In the genomic region with DNA sequence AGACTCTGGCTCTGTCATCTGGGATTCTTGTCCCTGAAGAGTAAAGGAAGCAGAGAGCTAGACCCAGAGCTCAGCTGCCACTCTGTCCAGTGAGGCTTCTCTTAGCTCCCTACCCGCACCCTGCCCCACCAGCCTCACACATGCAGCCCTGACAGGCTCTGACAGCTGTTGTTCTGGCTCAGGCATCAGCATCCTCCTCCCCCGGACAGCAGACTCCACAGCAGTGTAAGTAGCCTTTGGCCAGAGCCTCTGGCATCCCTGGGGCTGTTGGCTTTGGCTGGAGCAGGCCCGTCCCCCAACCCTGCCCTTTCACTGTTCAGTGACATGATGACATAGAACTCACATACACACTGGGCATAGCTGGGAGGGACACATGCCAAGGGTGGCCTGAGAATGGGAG, we compare ENCODE assay signal across 8 mouse cellular contexts. TPM values are rescaled to one million over a fixed set of nuclear protein-coding genes. Genes with fewer than 3 reads are reported as not detected.
A peak's percentile ranks its signal among the peaks of the same experiment; 100 is the strongest.
DNase-seq lines count a peak whose midpoint lies in the region; ATAC-seq lines count a peak whose summit lies in the region.

No protein-coding gene starts in this region.

- no peak overlapping the region for H3K9ac ChIP-seq in kidney, embryonic 15.5 days

- ATAC-seq in kidney, embryonic 15.5 days (replicated peaks; ENCODE audit: low FRiP score), result 0 out of 2 replicates have a peak, but pooled peaks have one; percentile 43
- no peak for ATAC-seq in CD4-positive, CD25-positive, alpha-beta regulatory T cell, adult 4 months

- H3K4me2 ChIP-seq in kidney, embryonic 15.5 days, result no peak overlapping the region

- H3K9me3 ChIP-seq in kidney, embryonic 15.5 days (replicated peaks), result no peaks in the 10 kb centered on the region

- H3K36me3 ChIP-seq in kidney, embryonic 15.5 days, result no peaks in the 10 kb centered on the region

- no peaks in the 10 kb centered on the region for H3K27me3 ChIP-seq in kidney, embryonic 15.5 days

- H3K4me1 ChIP-seq in kidney, embryonic 15.5 days, result 0 out of 2 replicates have a peak, but pooled peaks cover 3% of the 10 kb centered on the region

- DNase-seq in kidney, postnatal 36 days, result no peak
- peak; percentile 50 for DNase-seq in Muller cell, postnatal 12 days (ENCODE audit: inconsistent ontology term)
- peak; percentile 21 to 24 for DNase-seq in gastrocnemius, postnatal 36 days
- peak; percentile 77 for DNase-seq in lung, postnatal 10 days
- DNase-seq in cerebellum, adult 11-12 months, result no peak
- DNase-seq in thymus, postnatal 14 days, result no peak

- H3K27ac ChIP-seq in kidney, embryonic 15.5 days, result no peak overlapping the region

- H3K4me3 ChIP-seq in kidney, embryonic 15.5 days (replicated peaks), result no peak overlapping the region

- WGBS in kidney, embryonic 15.5 days, result 30% methylated on average over 3 of the region's 3 CpGs

- intact Hi-C loops in gastrocnemius, postnatal 36 days (cut with DNase I), result no loop called here

RNA-seq across cellular contexts. Expression of a gene that starts 35.4 kb away (rescaled TPM):
- polyA plus RNA-seq in kidney, embryonic 15.5 days (2015; fragmentation: Nextera tagmentation; extraction: Ambion mirVana), result 5.3 and 5.5 TPM in 2 replicates
- 1 to 10 TPM; 5.3 to 6.0 TPM for total RNA-seq in gastrocnemius, postnatal 36 days (2021)
- polyA plus RNA-seq in CD4-positive, CD25-positive, alpha-beta regulatory T cell, adult 4 months (2017; shearing (Covaris generic)), result 10 to 100 TPM; 77.5 to 92.7 TPM

Comparison
In these comparisons a context has a peak if more than half of its experiments do, and no peak if none do; other contexts are left out.
1. DNase-seq: peak in Muller cell, postnatal 12 days (single experiment), gastrocnemius, postnatal 36 days (2 of 2) and lung, postnatal 10 days (single experiment); none in kidney, postnatal 36 days (0 of 2), cerebellum, adult 11-12 months (single experiment) and thymus, postnatal 14 days (single experiment).
2. RNA of a gene that starts 35.4 kb away (polyA plus RNA-seq): 77.5 to 92.7 TPM in CD4-positive, CD25-positive, alpha-beta regulatory T cell, adult 4 months; 5.3 to 5.5 TPM in kidney, embryonic 15.5 days; every median in the first group is over 10 times any median in the second.